Mouse (Mus musculus) liver, embryonic 12.5 days (tissue): ENCODE results near the gene Mapk14. TPM values are rescaled to one million over a fixed set of nuclear protein-coding genes. Genes with fewer than 3 reads are reported as not detected.

Experiments used
- polyA plus RNA-seq: library from polyadenylated mRNA; unstranded; fragments of >200 nt; fragmentation: Nextera tagmentation; extraction: Ambion mirVana; gene quantifications from 2 replicates; pipeline ENCODE4 v1.2.1, GENCODE M21; 2016

Gene Mapk14
- polyA plus RNA-seq, 1 experiment from 2014 or later, result 55.7 TPM

Other genes with a start within 250 kb of the Mapk14 start
- gene Fkbp5, start 173.8 kb upstream of the Mapk14 start, polyA plus RNA-seq, result 16.6 and 17.0 TPM in 2 replicates
- gene Armc12, start 160.5 kb upstream of the Mapk14 start, polyA plus RNA-seq, result not detected in 2 replicates
- not detected in 2 replicates for gene Clpsl2, start 141.9 kb upstream of the Mapk14 start, polyA plus RNA-seq
- gene Clps, start 130.6 kb upstream of the Mapk14 start, polyA plus RNA-seq, result 2.3 and 3.6 TPM in 2 replicates
- gene Lhfpl5, start 115.7 kb upstream of the Mapk14 start, polyA plus RNA-seq, result 0.16 and 0.32 TPM in 2 replicates
- 61.1 and 61.5 TPM in 2 replicates for gene Srpk1, start 68.6 kb upstream of the Mapk14 start, polyA plus RNA-seq
- 0.41 and 0.48 TPM in 2 replicates for gene Slc26a8, start 1.1 kb upstream of the Mapk14 start, polyA plus RNA-seq
- 2.5 and 3.1 TPM in 2 replicates for gene AC170998.1, start 34.8 kb downstream of the Mapk14 start, polyA plus RNA-seq
- 2.3 and 2.5 TPM in 2 replicates for gene Mapk13, start 78.0 kb downstream of the Mapk14 start, polyA plus RNA-seq
- 67.4 and 68.8 TPM in 2 replicates for gene Brpf3, start 109.8 kb downstream of the Mapk14 start, polyA plus RNA-seq
- gene Pnpla1, start 167.1 kb downstream of the Mapk14 start, polyA plus RNA-seq, result not detected in 2 replicates
- 0.17 and 0.25 TPM in 2 replicates for gene 4930539E08Rik, start 224.0 kb downstream of the Mapk14 start, polyA plus RNA-seq